ENCODE assay signal across 10 mouse cellular contexts in the genomic region with DNA sequence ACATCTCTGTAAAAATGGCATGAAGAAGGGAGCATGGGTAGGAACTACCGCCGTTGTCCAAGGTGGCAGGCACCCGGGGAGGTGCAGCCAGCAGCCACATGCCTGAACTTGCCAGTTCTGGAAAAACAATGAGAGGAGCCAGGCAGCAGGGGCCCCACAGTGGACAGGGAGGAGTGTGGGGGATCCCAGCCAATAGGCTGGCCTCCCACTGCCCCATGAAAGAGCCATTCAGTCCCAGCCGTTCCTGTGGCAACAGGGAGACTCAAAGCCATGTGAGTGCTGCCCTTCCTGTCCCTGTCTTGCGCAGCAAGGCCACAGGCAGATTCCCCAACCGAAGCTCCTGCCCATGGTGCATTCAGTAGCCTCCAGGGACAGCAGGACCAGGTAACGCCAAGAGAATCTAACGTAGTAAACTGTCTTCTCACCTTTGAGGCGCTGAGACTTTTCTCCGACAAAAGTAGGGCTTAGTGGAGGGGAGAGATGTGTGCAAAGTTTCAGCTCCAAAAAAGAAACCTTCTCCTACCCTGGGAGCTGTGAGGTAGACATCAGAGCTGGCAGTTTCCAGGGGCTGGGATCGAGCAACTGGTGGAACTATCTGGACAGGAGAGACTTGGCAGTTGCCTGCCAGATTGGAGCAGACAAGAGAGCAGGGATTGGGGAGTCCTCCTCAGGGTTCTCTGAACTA. TPM values are rescaled to one million over a fixed set of nuclear protein-coding genes. Genes with fewer than 3 reads are reported as not detected.
A peak's percentile ranks its signal among the peaks of the same experiment; 100 is the strongest.
DNase-seq lines count a peak whose midpoint lies in the region; ATAC-seq and TF ChIP-seq lines count a peak whose summit lies in the region.
"Had no signal": no experiment of that assay in that cellular context is flagged by ENCODE, and none has a peak within 500 bp of the region (broad histone marks: within the 10 kb centered on the region; RNA-seq: fewer than 3 reads in every experiment).

No protein-coding gene starts in this region.

- no peaks in the 10 kb centered on the region; the same call in 1 of the 2 replicates for H3K27me3 ChIP-seq in forebrain, postnatal 0 days (ENCODE audit: insufficient read depth, low read length)

- ATAC-seq in forebrain, postnatal 0 days: peak; percentile 84
- ATAC-seq in megakaryocyte progenitor cell, adult 5-6 weeks (replicated peaks; ENCODE audit: poor library complexity): no peak

- H3K4me1 ChIP-seq in forebrain, postnatal 0 days (ENCODE audit: insufficient read depth): no peaks in the 10 kb centered on the region

- H3K36me3 ChIP-seq in forebrain, postnatal 0 days (ENCODE audit: insufficient read depth): no peaks in the 10 kb centered on the region

- DNase-seq in layer of hippocampus, adult 11-12 months (ENCODE audit: low spot score): peak; percentile 74
- DNase-seq in layer of hippocampus, adult 9-10 months (ENCODE audit: low spot score): no peak
- DNase-seq in cerebellum, adult 9-11 months: peak; percentile 72
- peak; percentile 51 for DNase-seq in forebrain, postnatal 0 days
- DNase-seq in layer of hippocampus, adult 9-11 months: peak; percentile 87
- DNase-seq in retina, postnatal 1 day: peak; percentile 93
- no peak for DNase-seq in thymus, postnatal 10 days (ENCODE audit: low spot score in 2 of 2)

- H3K27ac ChIP-seq in forebrain, postnatal 0 days (ENCODE audit: low read depth, low read length): peak overlapping the region; percentile 72

- TF ChIP-seq CTCF in forebrain, postnatal 0 days (IDR thresholded peaks at IDR 0.05; ENCODE audit: low read depth): no peak

- whole genome bisulfite sequencing in forebrain, postnatal 0 days: 19% methylated on average over 11 of the region's 11 CpGs

- H3K9me3 ChIP-seq in forebrain, postnatal 0 days (ENCODE audit: low read length): no peaks in the 10 kb centered on the region

- 0 out of 2 replicates have a peak overlapping the region, but pooled peaks have one; percentile 2 for H3K9ac ChIP-seq in forebrain, postnatal 0 days

- H3K4me3 ChIP-seq in forebrain, postnatal 0 days (ENCODE audit: low read depth, low read length): no peak overlapping the region

- H3K4me2 ChIP-seq in forebrain, postnatal 0 days (ENCODE audit: low read depth): 0 out of 2 replicates have a peak overlapping the region, but pooled peaks have one; percentile 13

RNA-seq across cellular contexts. Expression of a gene that starts 5.2 kb away (rescaled TPM):
- total RNA-seq in forebrain, postnatal 0 days (2014; rRNA removed): 10.5 and 16.6 TPM in 2 replicates
- 14.9 and 20.2 TPM in 2 replicates for polyA plus RNA-seq in forebrain, postnatal 0 days (2015; fragmentation: Nextera tagmentation; extraction: Ambion mirVana)
- total RNA-seq in megakaryocyte progenitor cell, adult 5-6 weeks (2015): 5.5 and 16.4 TPM in 2 replicates
- total RNA-seq in megakaryocyte progenitor cell, adult 5-6 weeks (2017): 2.5 and 5.3 TPM in 2 replicates

RNA-seq across cellular contexts. Expression of a gene that starts 28.9 kb away (rescaled TPM):
- total RNA-seq in forebrain, postnatal 0 days (2014; rRNA removed): 31.6 and 37.6 TPM in 2 replicates
- polyA plus RNA-seq in forebrain, postnatal 0 days (2015; fragmentation: Nextera tagmentation; extraction: Ambion mirVana): 18.4 and 23.2 TPM in 2 replicates
- 0.32 and 1.1 TPM in 2 replicates for total RNA-seq in megakaryocyte progenitor cell, adult 5-6 weeks (2015)
- 0.21 and 1.2 TPM in 2 replicates for total RNA-seq in megakaryocyte progenitor cell, adult 5-6 weeks (2017)

RNA-seq across cellular contexts. Expression of a gene that starts 29.5 kb away (rescaled TPM):
- total RNA-seq in forebrain, postnatal 0 days (2014; rRNA removed): 0.67 and 1.2 TPM in 2 replicates
- polyA plus RNA-seq in forebrain, postnatal 0 days (2015; fragmentation: Nextera tagmentation; extraction: Ambion mirVana): 0.08 and 0.13 TPM in 2 replicates
- not detected in 2 replicates for total RNA-seq in megakaryocyte progenitor cell, adult 5-6 weeks (2015)
- 0.12 TPM in 1 of 2 replicates, not detected in the other for total RNA-seq in megakaryocyte progenitor cell, adult 5-6 weeks (2017)
- total RNA-seq: heart, postnatal 10 days had no signal
- polyA plus RNA-seq: liver, embryonic 16.5 days had no signal

RNA-seq across cellular contexts. Expression of a gene that starts 35.0 kb away (rescaled TPM):
- total RNA-seq in forebrain, postnatal 0 days (2014; rRNA removed): 17.3 and 18.4 TPM in 2 replicates
- 8.7 and 9.3 TPM in 2 replicates for polyA plus RNA-seq in forebrain, postnatal 0 days (2015; fragmentation: Nextera tagmentation; extraction: Ambion mirVana)
- not detected in 2 replicates for total RNA-seq in megakaryocyte progenitor cell, adult 5-6 weeks (2015)
- total RNA-seq in megakaryocyte progenitor cell, adult 5-6 weeks (2017): not detected in 2 replicates

RNA-seq across cellular contexts. Expression of a gene that starts 41.2 kb away (rescaled TPM):
- total RNA-seq in forebrain, postnatal 0 days (2014; rRNA removed): 0.81 TPM in 1 of 2 replicates, not detected in the other
- 0.11 TPM in 1 of 2 replicates, not detected in the other for polyA plus RNA-seq in forebrain, postnatal 0 days (2015; fragmentation: Nextera tagmentation; extraction: Ambion mirVana)
- not detected in 2 replicates for total RNA-seq in megakaryocyte progenitor cell, adult 5-6 weeks (2015)
- not detected in 2 replicates for total RNA-seq in megakaryocyte progenitor cell, adult 5-6 weeks (2017)
- polyA plus RNA-seq: liver, embryonic 16.5 days had no signal

Comparison
In these comparisons a context has a peak if more than half of its experiments do, and no peak if none do; other contexts are left out.
1. DNase-seq: peak in layer of hippocampus, adult 11-12 months (single experiment), cerebellum, adult 9-11 months (single experiment), forebrain, postnatal 0 days (single experiment), layer of hippocampus, adult 9-11 months (single experiment) and retina, postnatal 1 day (single experiment); none in layer of hippocampus, adult 9-10 months (single experiment) and thymus, postnatal 10 days (0 of 2).
2. RNA of a gene that starts 28.9 kb away (total RNA-seq): 31.6 to 37.6 TPM in forebrain, postnatal 0 days; 0.21 to 1.2 TPM in megakaryocyte progenitor cell, adult 5-6 weeks; every median in the first group is over 10 times any median in the second.